Mouse (Mus musculus) granulocyte monocyte progenitor cell, adult 5-6 weeks (primary cell): ENCODE measurements at regions not wholly inside any gene's neighbourhood (a gene's known extent, or its start where the extent isn't known, plus 50 kb on each side); places are given as distances from the start of the nearest gene placed in this dataset.

Experiments used
- ATAC-seq: replicated peaks from 2 replicates; pipeline ENCODE4 v1.8.0; 2016; ENCODE audit warnings: mild to moderate bottlenecking, moderate TSS enrichment, inconsistent platforms; ENCODE audit not compliant: poor library complexity, severe bottlenecking

GRCm38 (mm10) chr3:21218936-21219335, 852.0 kb upstream of the Agtr1b start:
- ATAC-seq: no peak

- no peak for ATAC-seq
These were observed 835.3 kb upstream of the Tbl1xr1 start for GRCm38 (mm10) chr3:21241184-21241583.

GRCm38 (mm10) chr3:21256129-21256760, 820.2 kb upstream of the Tbl1xr1 start:
- peak; percentile 79 for ATAC-seq

GRCm38 (mm10) chr3:21263317-21263716, 813.1 kb upstream of the Tbl1xr1 start:
- no peak for ATAC-seq

GRCm38 (mm10) chr3:21265491-21265890, 811.0 kb upstream of the Tbl1xr1 start:
- no peak for ATAC-seq

- ATAC-seq: peak; percentile 44
These were observed 807.9 kb upstream of the Tbl1xr1 start for GRCm38 (mm10) chr3:21268429-21269129.

GRCm38 (mm10) chr3:21269130-21269440, 807.4 kb upstream of the Tbl1xr1 start:
- ATAC-seq: no peak

- ATAC-seq: no peak
These were observed 805.7 kb upstream of the Tbl1xr1 start for GRCm38 (mm10) chr3:21270788-21271187.

GRCm38 (mm10) chr3:21272219-21272618, 804.2 kb upstream of the Tbl1xr1 start:
- ATAC-seq: no peak

- ATAC-seq: no peak
These were observed 783.7 kb upstream of the Tbl1xr1 start for GRCm38 (mm10) chr3:21292774-21293173.

GRCm38 (mm10) chr3:21293308-21293707, 783.1 kb upstream of the Tbl1xr1 start:
- no peak for ATAC-seq

- ATAC-seq: no peak
These were observed 781.7 kb upstream of the Tbl1xr1 start for GRCm38 (mm10) chr3:21294776-21295175.

- no peak for ATAC-seq
These were observed 779.8 kb upstream of the Tbl1xr1 start for GRCm38 (mm10) chr3:21296581-21297110.

- no peak for ATAC-seq
These were observed 751.0 kb upstream of the Tbl1xr1 start for GRCm38 (mm10) chr3:21325329-21325896.

- no peak for ATAC-seq
These were observed 734.5 kb upstream of the Tbl1xr1 start for GRCm38 (mm10) chr3:21341916-21342315.

GRCm38 (mm10) chr3:21343095-21343494, 733.4 kb upstream of the Tbl1xr1 start:
- no peak for ATAC-seq

GRCm38 (mm10) chr3:21349421-21349820, 727.0 kb upstream of the Tbl1xr1 start:
- no peak for ATAC-seq

GRCm38 (mm10) chr3:21356150-21356549, 720.3 kb upstream of the Tbl1xr1 start:
- no peak for ATAC-seq

GRCm38 (mm10) chr3:21356831-21357712, 719.4 kb upstream of the Tbl1xr1 start:
- no peak for ATAC-seq

- no peak for ATAC-seq
These were observed 718.4 kb upstream of the Tbl1xr1 start for GRCm38 (mm10) chr3:21358068-21358467.

GRCm38 (mm10) chr3:21361069-21361468, 715.4 kb upstream of the Tbl1xr1 start:
- no peak for ATAC-seq
